Mouse (Mus musculus) intestine, embryonic 16.5 days (tissue): ENCODE measurements around the gene Bbs9. TPM values are rescaled to one million over a fixed set of nuclear protein-coding genes. Genes with fewer than 3 reads are reported as not detected.

Source experiments
- ATAC-seq: fragments of 200-750 bp; cut with Nextera tagmentation; 2 replicates; pipeline ENCODE4 v1.8.0; 2017; ENCODE audit warnings: moderate TSS enrichment, moderate library complexity
- H3K27ac ChIP-seq: fragments of 300-500 bp; sonication (generic); 2 replicates; pipeline ENCODE4 v1.5.1; 2014; ENCODE audit warnings: mild to moderate bottlenecking, low read length
- H3K27me3 ChIP-seq: fragments of 300-500 bp; sonication (generic); replicated peaks from 2 replicates; pipeline ENCODE4 v1.6.1; 2014; ENCODE audit warnings: low read length, control low read depth, mixed read lengths; ENCODE audit not compliant: control insufficient read depth, insufficient read depth
- H3K36me3 ChIP-seq: fragments of 300-500 bp; sonication (generic); 2 replicates; pipeline ENCODE4 v1.6.1; 2014; ENCODE audit warnings: low read length, control low read depth; ENCODE audit not compliant: control insufficient read depth, insufficient read depth
- H3K4me1 ChIP-seq: fragments of 300-500 bp; sonication (generic); 2 replicates; pipeline ENCODE4 v1.6.1; 2014; ENCODE audit warnings: low read length, control low read depth, mixed read lengths; ENCODE audit not compliant: control insufficient read depth, insufficient read depth
- H3K4me2 ChIP-seq: fragments of 300-500 bp; sonication (generic); 2 replicates; pipeline ENCODE4 v1.6.1; 2014; ENCODE audit warnings: low read depth, low read length, control low read depth
- H3K4me3 ChIP-seq: fragments of 300-500 bp; sonication (generic); 2 replicates; pipeline ENCODE4 v1.5.1; 2014; ENCODE audit warnings: mild to moderate bottlenecking, low read length
- H3K9ac ChIP-seq: fragments of 300-500 bp; sonication (generic); 2 replicates; pipeline ENCODE4 v1.6.1; 2014; ENCODE audit warnings: low read depth, low read length
- H3K9me3 ChIP-seq: fragments of 300-500 bp; sonication (generic); 2 replicates; pipeline ENCODE4 v1.6.1; 2016; ENCODE audit warnings: low read length, control low read depth; ENCODE audit not compliant: control insufficient read depth
- WGBS: fragments of 180-500 bp; shearing (Covaris S2); extraction: QIAGEN DNeasy Blood & Tissue Kit; methylation state at CpG from one replicate; pipeline ENCODE4 v1.1.7; 2014; 5-methylcytosine and 5-hydroxymethylcytosine counted together
- polyA plus RNA-seq: library from polyadenylated mRNA; unstranded; fragments of >200 nt; fragmentation: Nextera tagmentation; extraction: Ambion mirVana; gene quantifications from 2 replicates; pipeline ENCODE4 v1.2.1, GENCODE M21; 2015

The Bbs9 gene
- polyA plus RNA-seq, 1 experiment from 2014 or later = 12.6 TPM

- H3K4me3 ChIP-seq = no peak overlapping the region
- H3K9ac ChIP-seq = no peak overlapping the region
- H3K27me3 ChIP-seq = no peaks in the 10 kb centered on the region
- no peak overlapping the region for H3K27ac ChIP-seq
- no peaks in the 10 kb centered on the region for H3K9me3 ChIP-seq
- no peak overlapping the region for H3K4me2 ChIP-seq
- no peak for ATAC-seq
- 0 out of 2 replicates have a peak, but pooled peaks cover 2% of the 10 kb centered on the region for H3K4me1 ChIP-seq
- H3K36me3 ChIP-seq = no peaks in the 10 kb centered on the region
- WGBS = 75% methylated on average over 1 of the region's 1 CpGs
These were observed 330.5 kb downstream of the Bbs9 start for GRCm38 (mm10) chr9:22805981-22806380.

GRCm38 (mm10) chr9:22806494-22806893, 331.0 kb downstream of the Bbs9 start:
- H3K27ac ChIP-seq = no peak overlapping the region
- WGBS = 35% methylated on average over 5 of the region's 5 CpGs
- no peak for ATAC-seq

DNA sequence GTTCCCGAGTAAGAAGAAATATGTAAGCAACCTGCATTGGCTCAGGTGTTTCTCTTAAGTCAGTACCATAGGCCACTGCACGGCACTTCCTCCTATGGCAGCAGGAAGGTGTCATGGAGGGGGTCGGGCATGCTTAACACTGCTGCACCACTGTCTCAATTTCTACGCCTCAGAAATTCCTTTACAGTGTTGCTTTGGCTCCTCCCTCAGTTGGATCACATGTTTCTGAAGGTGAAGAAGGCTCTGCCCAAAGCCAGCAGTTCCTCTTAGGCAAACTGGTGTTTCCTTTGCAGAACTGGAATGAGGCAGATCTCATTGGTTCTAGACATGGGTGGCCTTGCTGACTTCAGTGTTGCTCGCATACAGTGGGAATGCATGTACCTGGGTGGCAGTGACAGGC, 332.2 kb downstream of the Bbs9 start:
- 85% methylated on average over 5 of the region's 5 CpGs for WGBS
- no peaks in the 10 kb centered on the region for H3K9me3 ChIP-seq
- ATAC-seq = no peak
- H3K4me1 ChIP-seq = 0 out of 2 replicates have a peak, but pooled peaks cover 2% of the 10 kb centered on the region
- no peak overlapping the region for H3K4me3 ChIP-seq
- H3K9ac ChIP-seq = no peak overlapping the region
- no peaks in the 10 kb centered on the region for H3K36me3 ChIP-seq
- H3K27me3 ChIP-seq = no peaks in the 10 kb centered on the region
- no peak overlapping the region for H3K4me2 ChIP-seq
- H3K27ac ChIP-seq = no peak overlapping the region

More at GRCm38 (mm10) chr9:22806494-22806893, 331.0 kb downstream of the Bbs9 start:
- Histone ChIP-seq H3K9me3 (no peaks in the 10 kb centered on the region), H3K4me1 (0 out of 2 replicates have a peak, but pooled peaks cover 2% of the 10 kb centered on the region), H3K9ac (no peak overlapping the region), H3K4me3 (no peak overlapping the region), H3K4me2 (no peak overlapping the region), H3K36me3 (no peaks in the 10 kb centered on the region), H3K27me3 (no peaks in the 10 kb centered on the region)

- H3K27me3 ChIP-seq = no peaks in the 10 kb centered on the region
- 90% methylated on average over 4 of the region's 4 CpGs for WGBS
- H3K9ac ChIP-seq = no peak overlapping the region
- ATAC-seq = no peak
- no peak overlapping the region for H3K4me3 ChIP-seq
- H3K36me3 ChIP-seq = no peaks in the 10 kb centered on the region
- H3K27ac ChIP-seq = no peak overlapping the region
- H3K9me3 ChIP-seq = no peaks in the 10 kb centered on the region
- H3K4me1 ChIP-seq = peaks cover 2% of the 10 kb centered on the region; the same call in 1 of the 2 replicates
- no peak overlapping the region for H3K4me2 ChIP-seq
These were observed 334.2 kb downstream of the Bbs9 start for GRCm38 (mm10) chr9:22809621-22810126.

- WGBS = 86% methylated on average over 8 of the region's 8 CpGs
These were observed 334.9 kb downstream of the Bbs9 start for GRCm38 (mm10) chr9:22810454-22810853.

GRCm38 (mm10) chr9:22811931-22812330, 336.4 kb downstream of the Bbs9 start:
- no peak for ATAC-seq

More at GRCm38 (mm10) chr9:22810454-22810853, 334.9 kb downstream of the Bbs9 start:
- ATAC-seq = no peak
- Histone ChIP-seq H3K4me1 (peaks cover 7% of the 10 kb centered on the region; the same call in 1 of the 2 replicates), H3K4me3 (no peak overlapping the region), H3K27me3 (no peaks in the 10 kb centered on the region), H3K9me3 (no peaks in the 10 kb centered on the region), H3K9ac (no peak overlapping the region), H3K36me3 (no peaks in the 10 kb centered on the region), H3K4me2 (no peak overlapping the region), H3K27ac (no peak overlapping the region)

DNA sequence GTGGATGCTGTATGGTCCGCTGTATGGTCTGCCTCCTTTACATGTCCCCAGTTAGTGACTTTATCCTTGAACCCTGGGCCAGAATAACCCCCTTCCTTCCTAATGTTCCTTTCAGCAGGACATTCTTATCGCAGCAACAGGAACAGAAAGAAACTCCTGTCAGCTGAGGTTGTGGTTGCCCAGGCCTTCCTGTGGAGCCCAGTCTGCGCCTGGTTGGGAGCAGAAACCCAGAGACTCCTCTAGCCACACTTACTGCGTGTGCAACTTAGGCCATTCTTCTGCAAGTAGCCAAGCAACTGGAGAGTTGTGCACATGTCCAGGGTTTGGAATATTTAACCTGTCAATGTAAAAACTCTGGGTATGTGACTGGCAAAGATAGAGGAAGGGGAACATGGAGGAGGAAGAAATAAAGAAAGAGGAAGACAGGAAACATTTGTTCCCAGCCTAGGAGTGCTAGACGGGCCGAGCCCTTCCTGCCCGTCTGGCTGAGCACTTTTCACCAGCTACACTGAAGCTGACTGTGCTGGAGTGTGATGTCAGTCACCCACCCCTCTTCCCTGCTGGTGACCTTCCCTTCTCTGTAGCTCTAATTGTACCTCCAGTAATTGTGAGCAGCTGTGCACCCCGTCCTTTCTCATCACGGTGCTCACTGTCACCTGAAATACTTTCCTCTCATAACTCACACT, 339.0 kb downstream of the Bbs9 start:
- H3K9me3 ChIP-seq = no peaks in the 10 kb centered on the region
- H3K9ac ChIP-seq = no peak overlapping the region
- no peaks in the 10 kb centered on the region for H3K36me3 ChIP-seq
- ATAC-seq = no peak
- 59% methylated on average over 9 of the region's 9 CpGs for WGBS
- no peaks in the 10 kb centered on the region for H3K27me3 ChIP-seq
- no peak overlapping the region for H3K4me3 ChIP-seq
- H3K4me1 ChIP-seq = peaks cover 6% of the 10 kb centered on the region; the same call in 1 of the 2 replicates
- H3K4me2 ChIP-seq = no peak overlapping the region
- H3K27ac ChIP-seq = no peak overlapping the region

More at GRCm38 (mm10) chr9:22811931-22812330, 336.4 kb downstream of the Bbs9 start:
- Histone ChIP-seq H3K4me3 (no peak overlapping the region), H3K27ac (no peak overlapping the region), H3K27me3 (no peaks in the 10 kb centered on the region), H3K9me3 (no peaks in the 10 kb centered on the region), H3K4me1 (peaks cover 6% of the 10 kb centered on the region; the same call in 1 of the 2 replicates), H3K9ac (no peak overlapping the region), H3K36me3 (no peaks in the 10 kb centered on the region), H3K4me2 (no peak overlapping the region)
- 86% methylated on average over 2 of the region's 2 CpGs for WGBS

GRCm38 (mm10) chr9:22815093-22815458, 339.6 kb downstream of the Bbs9 start:
- WGBS = 62% methylated on average over 7 of the region's 7 CpGs
- Histone ChIP-seq H3K4me3 (no peak overlapping the region), H3K27me3 (no peaks in the 10 kb centered on the region), H3K36me3 (no peaks in the 10 kb centered on the region), H3K4me2 (no peak overlapping the region), H3K27ac (no peak overlapping the region), H3K4me1 (peaks cover 6% of the 10 kb centered on the region; the same call in 1 of the 2 replicates), H3K9ac (no peak overlapping the region), H3K9me3 (no peaks in the 10 kb centered on the region)
- ATAC-seq = no peak

DNA sequence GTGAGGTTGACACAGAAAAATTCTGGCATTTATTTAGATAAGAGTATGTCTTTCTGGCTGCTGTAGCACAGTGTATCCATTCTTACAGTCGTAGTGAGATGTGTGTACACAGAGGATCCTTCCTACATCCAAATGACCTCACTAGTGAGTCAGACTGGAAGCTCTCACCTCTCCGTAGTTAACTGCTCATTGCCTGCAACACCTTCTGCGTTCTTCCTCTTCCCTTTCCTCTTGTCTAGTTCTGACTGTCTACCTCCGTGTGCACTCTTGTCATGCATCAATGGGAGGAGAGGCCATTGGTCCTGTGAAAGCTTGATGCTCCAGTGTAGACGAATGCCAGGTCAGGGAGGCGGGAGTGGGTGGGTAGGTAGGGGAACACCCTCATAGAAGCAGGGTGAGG, 344.0 kb downstream of the Bbs9 start:
- Histone ChIP-seq H3K4me2 (no peak overlapping the region), H3K9me3 (no peaks in the 10 kb centered on the region), H3K4me3 (no peak overlapping the region), H3K27me3 (no peaks in the 10 kb centered on the region), H3K27ac (no peak overlapping the region), H3K4me1 (peaks cover 6% of the 10 kb centered on the region; the same call in 1 of the 2 replicates), H3K36me3 (no peaks in the 10 kb centered on the region), H3K9ac (no peak overlapping the region)
- WGBS = 83% methylated on average over 6 of the region's 6 CpGs
- no peak for ATAC-seq
